Mouse (Mus musculus) macrophage (primary cell): ENCODE data around the gene Hist1h2ab. TPM values are rescaled to one million over a fixed set of nuclear protein-coding genes. Genes with fewer than 3 reads are reported as not detected.

Experiments used
- H3K27ac ChIP-seq: fragments of 350-480 bp; formaldehyde crosslinking; 2 replicates; pipeline ENCODE4 v1.9.0; 2021
- H3K36me3 ChIP-seq: fragments of 350-480 bp; formaldehyde crosslinking; 2 replicates; pipeline ENCODE4 v1.9.0; 2021; ENCODE audit errors: inconsistent target
- H3K4me3 ChIP-seq: fragments of 350-480 bp; formaldehyde crosslinking; 2 replicates; pipeline ENCODE4 v1.9.0; 2021; ENCODE audit errors: inconsistent target
- H3K79me2 ChIP-seq: fragments of 350-480 bp; formaldehyde crosslinking; 2 replicates; pipeline ENCODE4 v1.9.0; 2021; ENCODE audit errors: inconsistent target
- WGBS: methylation state at CpG from one replicate; pipeline ENCODE4 v1.1.7; 2026; ENCODE audit warnings: inconsistent platforms; ENCODE audit not compliant: missing documents; 5-methylcytosine and 5-hydroxymethylcytosine counted together
- polyA plus RNA-seq: library from polyadenylated mRNA; stranded (reverse); fragments of 250-400 nt; gene quantifications from 3 replicates; pipeline ENCODE4 v1.2.4, GENCODE M21; 2018; ENCODE audit warnings: inconsistent platforms

Hist1h2ab gene
- polyA plus RNA-seq, 1 experiment from 2014 or later, result not detected

DNA sequence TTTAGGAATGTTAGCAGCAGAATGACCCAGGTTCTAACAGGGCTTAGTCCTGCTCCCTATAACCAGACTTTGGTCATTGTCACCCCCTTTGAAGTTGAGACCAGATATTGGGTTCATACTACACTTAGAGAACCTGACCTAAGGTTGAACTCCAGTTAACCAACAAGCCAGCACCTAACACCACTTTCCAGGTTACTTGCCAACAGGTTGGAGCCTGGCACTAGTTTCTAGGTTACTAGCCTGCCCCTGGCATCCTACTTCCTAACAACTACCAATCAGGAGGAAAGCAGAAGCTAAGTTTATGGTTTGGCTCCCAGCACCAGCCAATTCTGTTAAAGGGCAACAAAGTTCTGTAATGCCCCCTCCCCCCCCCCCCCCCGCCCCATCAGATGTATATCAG, 25.7 kb upstream of the Hist1h2ab start:
- Histone ChIP-seq H3K4me3 (no peak overlapping the region), H3K27ac (no peak overlapping the region), H3K36me3 (no peaks in the 10 kb centered on the region), H3K79me2 (no peaks in the 10 kb centered on the region)
- WGBS, result no CpG with 5 or more reads among the region's 1 CpGs

DNA sequence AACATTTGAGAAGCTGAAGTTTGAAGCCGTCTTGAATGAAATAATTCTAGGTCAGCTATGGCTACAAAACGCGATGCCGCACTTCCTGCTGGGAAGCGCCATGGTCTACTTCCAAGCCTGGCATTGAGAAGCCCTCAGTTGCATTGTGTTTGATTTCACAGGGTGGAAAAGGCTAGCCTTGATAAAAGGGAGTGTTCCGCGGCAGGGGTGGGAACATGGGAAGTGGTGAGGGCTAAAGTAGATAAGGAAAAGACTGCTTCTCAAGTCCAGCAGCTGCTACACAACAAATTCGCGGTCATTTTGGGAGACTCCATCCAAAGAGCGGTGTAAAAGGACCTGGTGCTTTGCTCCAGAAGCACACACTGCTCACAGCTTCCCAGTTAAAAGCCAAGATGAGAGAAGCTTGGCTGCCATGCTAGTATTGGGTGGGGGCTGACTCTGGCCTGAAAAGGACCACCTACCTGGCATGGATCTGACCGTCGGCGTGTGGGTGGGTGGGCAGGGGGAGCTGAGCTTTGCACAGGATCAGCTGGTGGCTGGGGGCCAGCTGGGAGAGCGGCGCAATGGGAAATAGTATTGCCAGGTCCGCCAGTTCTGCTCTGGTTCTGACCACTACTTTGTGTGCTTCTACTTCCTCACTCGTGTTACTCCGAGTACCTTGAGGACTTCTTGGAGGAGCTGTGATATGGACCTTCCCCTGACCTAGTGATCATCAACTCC, 22.3 kb upstream of the Hist1h2ab start:
- Histone ChIP-seq H3K79me2 (no peaks in the 10 kb centered on the region), H3K27ac (peak overlapping the region; percentile 38)
- 55% methylated on average over 15 of the region's 18 CpGs for WGBS

DNA sequence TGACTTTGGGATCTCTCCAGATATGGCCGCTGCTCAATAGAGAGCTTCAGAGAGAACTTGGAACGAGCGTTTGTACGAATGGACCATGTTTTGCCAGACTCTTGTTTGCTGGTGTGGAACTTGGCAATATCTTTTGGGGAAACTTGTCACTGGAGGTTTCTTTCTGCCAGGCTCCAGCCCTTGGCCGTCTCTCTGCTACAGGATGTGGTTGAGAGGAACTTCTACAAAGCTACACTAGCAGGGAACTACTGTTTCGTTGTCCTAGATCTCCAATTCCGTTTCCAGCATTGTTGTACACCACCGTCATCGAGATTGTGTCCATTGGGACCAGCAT, 21.8 kb upstream of the Hist1h2ab start:
- Histone ChIP-seq H3K79me2 (no peaks in the 10 kb centered on the region), H3K4me3 (no peak overlapping the region), H3K27ac (peak overlapping the region; percentile 38), H3K36me3 (no peaks in the 10 kb centered on the region)
- WGBS, result 13% methylated on average over 9 of the region's 9 CpGs

More for the DNA sequence above, 22.3 kb upstream of the Hist1h2ab start:
- Histone ChIP-seq H3K36me3 (no peaks in the 10 kb centered on the region), H3K4me3 (no peak overlapping the region)

DNA sequence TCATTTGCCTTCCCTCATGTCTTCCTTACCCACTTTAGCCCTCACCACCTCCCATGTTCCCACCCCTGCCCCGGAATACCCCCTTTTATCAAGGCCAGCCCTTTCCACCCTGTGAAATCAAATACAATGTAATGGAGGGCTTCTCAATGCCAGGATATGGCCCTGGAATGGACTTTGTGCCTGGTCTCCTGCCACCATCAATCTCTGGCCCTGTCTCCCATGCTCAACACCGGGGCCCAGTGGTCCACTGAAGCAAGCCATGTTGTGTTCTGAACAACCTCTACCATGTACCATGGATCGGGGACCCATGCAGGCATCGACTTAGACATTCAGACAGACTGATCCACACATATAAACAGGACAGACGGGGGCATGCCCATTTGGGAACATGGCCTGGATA, 21.2 kb upstream of the Hist1h2ab start:
- peak overlapping the region; percentile 38 for H3K27ac ChIP-seq
- no peaks in the 10 kb centered on the region for H3K36me3 ChIP-seq
- no peaks in the 10 kb centered on the region for H3K79me2 ChIP-seq
- no peak overlapping the region for H3K4me3 ChIP-seq
- WGBS, result 96% methylated on average over 5 of the region's 5 CpGs

DNA sequence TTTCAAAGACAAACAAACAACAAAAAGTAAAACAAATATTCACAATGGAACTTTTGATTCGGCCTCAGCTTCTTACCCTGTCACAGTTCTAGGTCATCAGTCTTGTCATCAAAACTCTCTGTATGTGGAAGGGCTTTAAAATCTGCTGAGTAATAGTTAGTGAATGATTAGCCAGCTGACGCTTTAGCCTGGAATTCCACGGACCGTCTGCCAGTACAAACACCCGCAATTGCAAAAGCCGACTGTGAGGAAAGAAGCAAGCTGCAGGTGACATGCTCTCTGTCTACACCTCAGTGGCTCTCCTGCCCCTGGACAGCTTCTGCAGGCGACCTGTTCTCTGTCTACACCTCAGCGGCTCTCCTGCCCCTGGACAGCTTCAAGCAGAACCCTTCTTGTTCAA, 20.4 kb upstream of the Hist1h2ab start:
- H3K36me3 ChIP-seq, result no peaks in the 10 kb centered on the region
- 63% methylated on average over 8 of the region's 8 CpGs for WGBS

DNA sequence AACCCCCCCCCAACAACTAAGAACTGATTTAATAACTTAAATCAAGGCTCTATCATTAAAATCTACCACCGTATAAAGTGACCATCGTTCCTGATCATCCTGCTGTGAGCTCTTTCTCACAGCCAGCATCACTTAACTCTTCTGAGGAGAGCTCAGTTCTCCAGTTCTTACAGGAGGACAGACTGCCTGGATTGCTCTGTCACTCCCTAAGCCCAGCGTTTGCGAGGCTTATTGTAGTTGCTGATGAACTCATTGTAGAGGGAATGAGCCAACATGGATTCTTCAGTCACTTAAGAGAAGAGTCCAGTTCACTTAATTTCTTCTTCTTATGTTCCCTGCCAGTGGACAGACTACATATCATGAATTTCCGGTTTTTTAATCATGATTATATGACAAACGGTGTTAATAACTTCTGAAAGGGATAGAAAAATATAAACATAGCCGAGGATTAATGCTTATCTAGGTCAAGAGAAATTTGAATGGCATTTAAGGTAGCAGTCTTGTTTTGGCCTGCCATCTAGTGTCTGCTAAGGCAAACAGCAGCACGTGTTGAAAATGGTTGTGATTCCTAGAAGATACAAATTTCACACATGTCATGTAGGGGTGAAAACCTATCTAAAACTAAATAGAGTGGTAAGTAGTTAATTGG, 18.6 kb upstream of the Hist1h2ab start:
- no peak overlapping the region for H3K27ac ChIP-seq
- no peaks in the 10 kb centered on the region for H3K79me2 ChIP-seq
- 26% methylated on average over 8 of the region's 8 CpGs for WGBS
- no peaks in the 10 kb centered on the region for H3K36me3 ChIP-seq
- H3K4me3 ChIP-seq, result no peak overlapping the region

More for the DNA sequence above, 20.4 kb upstream of the Hist1h2ab start:
- Histone ChIP-seq H3K4me3 (no peak overlapping the region), H3K27ac (no peak overlapping the region), H3K79me2 (no peaks in the 10 kb centered on the region)

DNA sequence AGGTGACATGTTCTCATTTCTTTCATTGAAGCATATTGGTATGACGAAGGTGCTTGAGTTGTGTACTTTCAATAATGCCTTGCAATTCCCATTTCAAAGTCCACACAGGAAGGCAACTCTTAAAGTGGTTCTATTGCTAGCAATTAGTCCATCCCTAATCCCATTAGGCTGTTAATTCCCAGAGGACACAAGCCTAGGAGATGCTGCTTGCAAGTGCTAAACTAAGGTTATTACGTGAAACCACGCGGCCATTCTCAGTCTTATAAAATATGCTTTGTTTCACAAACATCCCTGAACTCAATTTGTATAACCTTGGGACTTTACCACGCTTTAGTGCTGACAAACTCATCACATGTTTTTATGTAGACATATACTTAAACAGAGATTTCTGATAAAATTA, 13.8 kb upstream of the Hist1h2ab start:
- H3K27ac ChIP-seq, result no peak overlapping the region
- H3K79me2 ChIP-seq, result no peaks in the 10 kb centered on the region
- H3K36me3 ChIP-seq, result no peaks in the 10 kb centered on the region
- no peak overlapping the region for H3K4me3 ChIP-seq
- 98% methylated on average over 5 of the region's 5 CpGs for WGBS

DNA sequence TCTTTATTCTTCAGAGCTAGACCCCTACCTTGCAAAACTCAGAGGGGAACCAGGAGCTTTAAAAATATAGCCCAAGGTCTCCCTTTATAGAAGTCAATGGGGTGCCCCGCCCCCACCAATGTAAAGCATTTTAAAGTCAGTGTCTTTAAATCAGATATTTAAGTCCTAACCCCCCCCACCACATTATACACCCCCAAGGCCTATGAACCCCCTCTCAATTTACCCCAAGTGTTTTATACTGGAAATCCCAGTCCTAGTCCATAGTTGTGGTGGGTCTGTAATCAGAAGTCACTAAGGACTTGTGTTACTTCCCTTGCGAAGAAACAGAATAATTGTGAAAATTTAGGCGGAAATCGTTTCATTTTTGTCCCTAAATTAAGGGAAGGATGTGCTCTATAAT, 12.9 kb upstream of the Hist1h2ab start:
- no peak overlapping the region for H3K4me3 ChIP-seq
- peak overlapping the region; percentile 78 for H3K27ac ChIP-seq
- no peaks in the 10 kb centered on the region for H3K79me2 ChIP-seq
- no peaks in the 10 kb centered on the region for H3K36me3 ChIP-seq
- 34% methylated on average over 4 of the region's 4 CpGs for WGBS

DNA sequence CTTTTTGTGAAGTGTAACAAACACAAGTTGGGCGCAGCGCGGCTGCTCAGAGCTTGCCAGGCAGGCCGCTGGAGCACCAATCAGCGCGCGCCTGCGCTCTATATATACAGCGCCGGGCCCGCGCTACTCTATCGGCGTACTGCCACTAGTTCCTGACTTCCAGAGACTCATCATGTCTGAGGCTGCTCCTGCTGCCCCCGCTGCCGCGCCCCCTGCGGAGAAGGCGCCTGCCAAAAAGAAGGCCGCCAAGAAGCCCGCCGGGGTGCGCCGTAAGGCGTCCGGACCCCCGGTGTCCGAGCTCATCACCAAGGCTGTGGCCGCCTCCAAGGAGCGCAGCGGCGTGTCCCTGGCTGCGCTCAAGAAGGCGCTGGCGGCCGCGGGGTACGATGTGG, 12.3 kb upstream of the Hist1h2ab start, which contains the start of gene Hist1h1c:
TSS of gene Hist1h1c (plus strand) at position 132 of the 392 bp plus-strand sequence.
- peak within 1 kb of the TSS; percentile 90 for H3K27ac ChIP-seq
- no peaks in the 10 kb centered on the region for H3K79me2 ChIP-seq
- peak within 1 kb of the TSS; percentile 60 for H3K4me3 ChIP-seq
- WGBS, result 1% methylated on average over 16 of the region's 38 CpGs
- no peaks in the 10 kb centered on the region for H3K36me3 ChIP-seq

DNA sequence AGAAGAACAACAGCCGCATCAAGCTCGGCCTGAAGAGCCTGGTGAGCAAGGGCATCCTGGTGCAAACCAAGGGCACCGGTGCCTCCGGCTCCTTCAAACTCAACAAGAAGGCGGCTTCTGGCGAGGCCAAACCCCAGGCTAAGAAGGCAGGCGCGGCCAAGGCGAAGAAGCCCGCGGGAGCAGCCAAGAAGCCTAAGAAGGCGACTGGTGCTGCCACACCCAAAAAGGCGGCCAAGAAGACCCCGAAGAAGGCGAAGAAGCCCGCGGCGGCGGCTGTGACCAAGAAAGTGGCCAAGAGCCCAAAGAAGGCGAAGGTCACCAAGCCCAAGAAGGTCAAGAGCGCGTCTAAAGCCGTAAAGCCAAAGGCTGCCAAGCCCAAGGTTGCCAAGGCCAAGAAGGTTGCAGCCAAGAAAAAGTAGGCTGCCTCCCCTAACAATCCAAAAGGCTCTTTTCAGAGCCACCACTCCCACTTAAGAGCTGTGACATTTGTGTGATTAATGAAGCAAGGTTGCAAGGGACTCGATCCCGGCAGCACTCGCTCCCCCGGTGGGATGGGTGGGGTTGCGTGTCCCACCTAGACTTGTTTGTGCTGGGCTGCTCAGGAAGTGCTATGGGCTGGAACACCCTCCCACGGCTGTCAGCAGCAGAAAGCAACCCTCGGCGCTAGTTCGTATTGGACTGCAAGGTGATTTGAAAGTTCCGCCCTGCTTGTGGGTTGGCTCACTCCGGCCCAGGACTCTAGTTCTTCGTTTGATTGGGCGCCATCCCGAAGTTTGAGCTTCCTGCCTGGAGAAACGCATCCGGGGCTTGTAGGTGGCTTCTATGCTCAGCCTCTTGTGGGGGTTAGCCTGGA, 11.6 kb upstream of the Hist1h2ab start:
- Histone ChIP-seq H3K4me3 (peak overlapping the region; percentile 60), H3K79me2 (no peaks in the 10 kb centered on the region), H3K36me3 (no peaks in the 10 kb centered on the region), H3K27ac (peak overlapping the region; percentile 90)
- 1% methylated on average over 39 of the region's 39 CpGs for WGBS

DNA sequence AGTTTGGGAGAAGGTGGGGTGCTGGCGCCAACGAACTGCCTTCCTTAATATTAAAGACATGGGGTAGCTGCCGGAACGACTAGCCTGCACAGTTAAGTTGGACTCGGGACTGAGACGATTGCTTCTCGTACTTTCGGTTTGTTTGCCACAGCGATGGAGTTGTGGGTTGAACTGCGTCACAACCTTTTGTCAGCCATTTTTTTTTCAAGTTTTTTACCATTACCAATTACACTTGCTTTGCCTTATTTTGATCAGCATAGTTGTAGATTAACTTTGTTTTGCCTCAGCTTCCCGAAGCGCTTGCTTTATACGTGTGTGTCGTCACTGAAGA, 11.0 kb upstream of the Hist1h2ab start:
- WGBS, result under 1% methylated on average over 14 of the region's 14 CpGs
- Histone ChIP-seq H3K4me3 (peak overlapping the region; percentile 60), H3K79me2 (no peaks in the 10 kb centered on the region), H3K27ac (peak overlapping the region; percentile 90), H3K36me3 (no peaks in the 10 kb centered on the region)

DNA sequence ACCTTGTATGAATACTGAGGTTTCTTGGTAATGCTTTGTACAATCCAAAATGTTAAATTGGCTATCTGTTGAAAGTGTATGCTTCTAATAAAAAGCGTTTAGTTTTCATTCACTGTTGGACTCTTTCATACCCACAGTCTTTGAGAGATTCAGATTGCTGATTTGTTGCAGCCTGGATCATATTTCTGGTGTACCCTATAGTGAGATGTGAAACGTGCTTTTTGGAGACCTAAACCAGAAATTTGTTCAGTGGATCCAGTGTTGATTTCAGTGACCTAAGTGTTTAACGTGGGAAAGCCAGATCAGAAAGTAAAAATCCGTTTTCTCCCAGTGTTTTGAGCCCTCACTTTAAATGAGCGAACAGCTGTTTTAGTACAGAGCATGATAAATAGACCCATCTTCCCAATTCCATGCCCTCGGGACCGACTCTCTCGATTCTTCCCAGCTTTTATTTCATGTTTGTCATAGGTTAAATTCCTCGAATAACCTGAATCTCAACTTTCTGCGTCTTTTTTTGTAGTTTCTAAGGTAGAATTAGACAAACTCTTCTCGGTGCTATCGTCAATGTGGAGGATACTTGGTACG, 10.6 kb upstream of the Hist1h2ab start:
- Histone ChIP-seq H3K79me2 (no peaks in the 10 kb centered on the region), H3K36me3 (no peaks in the 10 kb centered on the region), H3K27ac (peak overlapping the region; percentile 90), H3K4me3 (peak overlapping the region; percentile 60)
- 37% methylated on average over 13 of the region's 13 CpGs for WGBS

DNA sequence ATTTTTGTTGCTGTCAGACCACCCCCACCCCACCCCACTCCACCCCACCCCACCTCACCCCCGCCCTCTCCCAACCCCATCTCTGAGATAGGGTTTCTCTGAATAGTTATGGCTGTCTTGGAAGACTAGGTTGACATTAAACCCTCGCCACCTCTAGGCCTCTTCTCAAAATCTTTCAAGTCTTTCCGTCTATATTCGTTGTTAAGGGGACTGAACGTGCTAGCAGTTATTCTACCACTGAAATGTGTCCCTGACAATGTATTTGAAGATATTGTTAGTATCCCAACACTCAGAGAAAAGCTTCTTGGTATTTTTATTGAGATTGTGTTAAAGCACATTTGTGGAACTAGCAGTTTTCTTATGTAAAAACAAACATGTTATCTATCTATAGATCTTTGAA, 10.0 kb upstream of the Hist1h2ab start:
- H3K79me2 ChIP-seq, result no peaks in the 10 kb centered on the region
- 79% methylated on average over 4 of the region's 5 CpGs for WGBS
- H3K4me3 ChIP-seq, result peak overlapping the region; percentile 60; the same call in 1 of the 2 replicates
- no peaks in the 10 kb centered on the region for H3K36me3 ChIP-seq
- H3K27ac ChIP-seq, result peak overlapping the region; percentile 90

DNA sequence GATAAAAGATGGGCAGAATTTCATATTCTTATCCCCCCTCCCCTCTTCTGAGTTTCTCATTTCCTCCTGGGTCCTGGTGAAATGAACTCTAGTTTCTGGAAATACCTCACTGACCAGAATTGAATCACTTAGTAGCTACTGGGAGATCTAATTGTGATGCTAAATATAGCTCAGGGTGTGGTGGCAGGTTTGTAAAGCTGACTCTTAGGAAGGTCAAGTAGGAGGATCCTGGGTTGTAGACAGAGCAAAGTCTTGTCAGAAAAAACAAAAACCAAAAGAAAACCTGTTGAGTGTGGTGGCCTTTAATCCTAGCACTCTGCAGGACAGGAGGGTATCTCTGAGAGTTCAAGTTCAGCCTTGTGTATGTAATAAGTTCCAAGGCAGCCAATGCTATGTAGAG, 8.9 kb upstream of the Hist1h2ab start:
- Histone ChIP-seq H3K27ac (no peak overlapping the region), H3K36me3 (no peaks in the 10 kb centered on the region), H3K79me2 (no peaks in the 10 kb centered on the region), H3K4me3 (no peak overlapping the region)

DNA sequence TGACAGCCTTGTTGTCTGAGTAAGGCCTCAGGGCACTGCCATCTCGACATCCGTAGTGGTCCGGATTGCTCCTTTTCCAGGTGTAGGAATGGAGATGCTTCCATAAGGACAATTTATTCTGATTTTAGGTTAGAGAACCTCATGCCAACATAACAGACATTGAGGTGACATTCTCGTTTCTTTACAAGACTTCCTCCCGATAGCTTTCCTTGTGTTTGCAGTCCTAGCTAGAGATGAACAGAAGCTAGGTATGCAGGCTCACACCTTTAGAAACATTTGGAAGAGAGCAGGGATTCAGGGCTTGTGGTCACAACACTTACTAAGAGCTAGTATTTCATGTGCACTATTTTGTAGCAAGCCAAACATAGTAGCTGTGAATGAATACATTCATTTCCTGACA, 7.7 kb upstream of the Hist1h2ab start:
- Histone ChIP-seq H3K4me3 (no peak overlapping the region), H3K36me3 (no peaks in the 10 kb centered on the region), H3K79me2 (no peaks in the 10 kb centered on the region), H3K27ac (no peak overlapping the region)
- WGBS, result 94% methylated on average over 4 of the region's 5 CpGs
